Mouse (Mus musculus) adrenal gland, adult (tissue): ENCODE data around the gene Fermt3.
A peak's percentile ranks its signal among the peaks of the same experiment; 100 is the strongest.
"Not testable (repeated sequence)": the region's sequence is repeated elsewhere in the genome, so short reads cannot be mapped to it uniquely, and the experiment has no call there.

Experiments used
- DNase-seq, 2 experiments: peaks; one replicate each; pipeline ENCODE4 v3.0.0; 2022 to 2023; ENCODE audit warnings: low spot score in 1 of 2; ENCODE audit not compliant: inconsistent age in 2 of 2

Gene Fermt3

GRCm38 (mm10) chr19:7019191-7019590, at the start of gene Fermt3:
Fermt3 (minus strand) TSS chr19:7019469.
- peak; percentile 49 to 69 for DNase-seq

GRCm38 (mm10) chr19:7068136-7068535, 48.9 kb upstream of the Fermt3 start:
- DNase-seq = peak; percentile 81 to 94

- peak in 1 of 2 experiments; percentile 54 for DNase-seq
These were observed 48.2 kb upstream of the Fermt3 start for GRCm38 (mm10) chr19:7067344-7068050.

- no peak for DNase-seq
These were observed 47.6 kb upstream of the Fermt3 start for GRCm38 (mm10) chr19:7066828-7067342.

DNA sequence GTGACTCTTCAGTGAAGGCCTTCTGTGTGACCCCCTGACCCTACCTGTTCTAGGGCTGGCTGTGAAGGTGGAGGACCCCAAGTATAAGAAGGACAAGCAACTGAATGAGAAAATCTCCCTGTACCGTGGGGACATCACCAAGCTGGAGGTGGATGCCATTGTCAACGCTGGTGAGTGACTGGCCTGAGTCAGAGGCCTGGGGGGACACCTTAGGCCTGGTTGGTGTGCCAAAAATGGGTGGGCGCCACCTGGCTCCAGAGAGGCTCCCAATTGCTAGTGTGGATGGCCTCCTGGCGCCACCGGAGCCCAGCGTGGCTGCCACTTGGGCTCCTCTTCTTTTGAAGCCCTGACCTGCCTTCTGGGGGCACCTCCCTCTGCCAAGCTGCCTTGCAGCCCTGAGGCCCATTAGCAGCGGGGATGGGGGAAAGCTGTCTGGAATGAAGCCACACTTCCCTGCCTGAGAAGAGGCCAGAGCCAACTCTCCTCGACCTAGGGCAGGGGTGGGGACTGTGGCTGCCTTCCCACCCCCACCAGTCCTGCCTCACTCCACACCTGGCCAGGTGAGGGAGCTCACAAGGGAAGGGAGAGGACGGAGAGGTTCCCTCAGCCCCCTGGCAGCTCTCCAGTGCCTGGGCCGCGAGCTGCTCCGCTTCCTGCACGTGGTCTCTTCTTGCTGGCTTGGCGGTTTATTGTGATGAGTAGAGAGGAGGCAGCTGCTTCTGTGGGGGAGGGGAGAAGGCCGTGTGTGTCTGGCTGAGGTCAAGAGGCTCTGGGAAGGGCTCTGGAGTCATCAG, 47.0 kb upstream of the Fermt3 start:
- DNase-seq = peak in 1 of 2 experiments; percentile 55

DNA sequence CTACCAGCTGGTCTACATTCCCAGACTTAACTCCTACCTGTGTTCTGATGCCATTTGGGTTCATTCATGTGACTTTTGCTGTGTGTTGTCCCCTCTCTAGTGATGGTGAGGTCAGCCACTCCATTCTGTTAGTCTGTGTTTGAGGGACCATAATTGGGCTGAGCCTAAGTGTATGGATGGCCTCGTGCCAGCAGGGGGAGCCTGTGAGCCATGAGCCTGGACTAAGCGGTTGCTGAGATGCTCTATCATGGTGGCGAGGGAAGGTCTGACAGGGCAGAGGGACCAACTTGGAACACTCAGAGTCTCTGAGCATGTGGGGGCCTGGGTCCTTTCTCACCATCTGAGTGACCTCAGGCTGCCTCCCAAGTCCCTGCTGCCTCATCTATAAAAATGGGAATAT, 45.3 kb upstream of the Fermt3 start:
- peak; percentile 83 to 93 for DNase-seq

GRCm38 (mm10) chr19:7062916-7063315, 43.6 kb upstream of the Fermt3 start:
- DNase-seq = no peak

DNA sequence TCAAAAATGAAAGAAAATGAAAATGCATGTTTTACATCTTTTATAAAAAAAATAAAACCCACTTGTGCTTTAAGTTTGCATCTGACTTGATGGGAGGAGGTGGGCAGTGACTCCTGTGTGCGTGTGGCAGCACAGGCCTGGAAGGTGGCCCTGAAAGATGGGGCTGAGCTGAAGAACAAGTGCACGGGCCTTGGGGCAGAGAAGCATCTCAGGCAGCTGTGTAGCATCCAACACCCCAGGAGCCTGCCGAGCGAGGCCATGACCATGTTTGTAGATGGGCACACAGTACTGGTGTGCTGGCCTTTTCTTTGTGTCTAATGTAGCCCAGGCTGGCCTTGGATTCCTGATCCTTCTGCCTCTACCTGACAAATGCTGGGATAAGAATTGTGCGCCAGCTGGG, 42.8 kb upstream of the Fermt3 start:
- DNase-seq = no peak

- no peak for DNase-seq
These were observed 39.3 kb upstream of the Fermt3 start for GRCm38 (mm10) chr19:7058541-7058940.

DNA sequence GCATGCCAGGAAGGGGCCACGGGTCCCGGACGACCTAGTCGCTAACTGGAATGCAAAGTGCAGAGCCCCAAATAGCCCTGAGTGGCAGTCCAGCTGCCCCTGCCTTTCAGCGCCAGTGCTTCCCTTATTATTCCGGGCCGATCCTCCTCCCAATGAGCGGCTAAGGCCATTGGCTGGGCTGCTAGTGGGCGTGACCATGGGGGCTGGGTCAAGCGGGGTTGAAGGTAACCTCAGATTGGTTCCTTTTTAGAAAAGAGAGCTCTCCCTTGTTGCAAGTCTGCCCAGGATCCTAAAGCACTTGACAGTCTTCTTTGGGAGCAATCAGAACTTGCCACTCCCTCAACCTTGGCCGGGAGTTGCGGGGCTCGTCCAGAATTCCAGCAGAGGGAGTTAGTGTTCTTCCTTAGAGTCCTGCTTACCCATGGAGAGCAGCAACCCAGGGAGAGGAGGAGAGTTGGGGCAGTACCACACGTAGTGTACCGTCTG, 38.5 kb upstream of the Fermt3 start:
- peak; percentile 92 to 96 for DNase-seq

- no peak for DNase-seq
These were observed 38.0 kb upstream of the Fermt3 start for GRCm38 (mm10) chr19:7057126-7057721.

DNA sequence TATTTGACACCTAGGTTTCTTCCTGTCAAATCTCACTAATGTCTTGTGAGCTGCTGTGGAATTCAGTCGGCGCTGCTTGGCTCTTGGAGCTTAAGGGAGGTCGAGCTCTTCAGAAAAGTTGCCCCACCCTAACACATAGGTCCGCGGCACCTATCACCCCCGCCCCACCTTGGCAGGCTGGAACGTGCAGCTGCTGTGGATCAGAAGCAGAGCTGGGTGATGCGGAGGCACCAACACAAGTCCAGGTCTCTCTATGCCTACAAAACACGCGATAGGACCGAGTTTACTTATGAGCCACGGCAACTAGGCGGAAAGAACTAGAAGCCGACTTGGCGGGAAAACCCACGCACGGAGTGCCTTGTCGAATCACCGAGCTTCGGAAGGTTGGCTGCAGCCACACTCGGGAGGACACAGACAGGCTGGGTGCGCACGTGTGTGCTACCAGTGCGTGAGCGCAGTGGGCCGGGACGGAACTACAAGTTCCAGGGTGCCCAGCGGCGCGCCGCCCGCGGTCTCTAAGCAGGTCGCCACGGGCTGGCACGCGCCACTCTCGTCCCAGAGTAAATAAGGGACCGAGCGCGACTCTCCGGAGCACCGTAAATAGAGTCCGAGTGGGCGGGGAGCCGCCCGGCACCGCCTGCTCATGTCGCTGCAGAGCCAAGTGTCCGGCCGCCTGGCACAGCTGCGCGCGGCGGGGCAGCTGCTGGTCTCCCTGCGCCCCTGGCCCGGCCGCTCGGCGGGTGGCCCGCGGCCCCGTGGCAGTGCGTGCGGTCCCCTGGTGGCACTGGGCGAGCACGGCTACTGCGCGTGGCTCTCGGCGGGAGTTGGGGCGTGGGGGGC, 37.2 kb upstream of the Fermt3 start, which contains the start of gene Macrod1:
Macrod1 (plus strand) TSS at position 563 of the 840 bp plus-strand sequence.
- peak; percentile 87 to 95 for DNase-seq

DNA sequence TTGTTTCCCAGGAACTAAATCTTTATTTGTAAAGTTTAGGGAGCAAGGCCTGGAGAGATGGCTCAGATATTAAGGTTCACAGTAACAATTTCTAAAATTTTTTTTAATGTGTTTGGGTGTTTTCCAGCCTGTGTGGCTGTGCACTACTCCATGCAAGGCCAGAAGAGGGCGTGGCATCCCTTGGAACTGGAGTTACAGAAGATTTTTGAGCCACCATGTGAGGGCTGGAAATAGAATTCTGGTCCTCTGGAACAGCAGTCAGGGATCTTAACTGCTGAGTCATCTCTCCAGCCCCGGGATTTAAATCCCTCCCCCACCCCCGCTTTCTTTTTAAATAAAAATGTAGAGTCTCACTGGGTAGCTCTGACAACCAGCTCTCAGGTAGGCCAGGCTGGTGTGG, 35.9 kb upstream of the Fermt3 start:
- DNase-seq = peak in 1 of 2 experiments; percentile 62

DNA sequence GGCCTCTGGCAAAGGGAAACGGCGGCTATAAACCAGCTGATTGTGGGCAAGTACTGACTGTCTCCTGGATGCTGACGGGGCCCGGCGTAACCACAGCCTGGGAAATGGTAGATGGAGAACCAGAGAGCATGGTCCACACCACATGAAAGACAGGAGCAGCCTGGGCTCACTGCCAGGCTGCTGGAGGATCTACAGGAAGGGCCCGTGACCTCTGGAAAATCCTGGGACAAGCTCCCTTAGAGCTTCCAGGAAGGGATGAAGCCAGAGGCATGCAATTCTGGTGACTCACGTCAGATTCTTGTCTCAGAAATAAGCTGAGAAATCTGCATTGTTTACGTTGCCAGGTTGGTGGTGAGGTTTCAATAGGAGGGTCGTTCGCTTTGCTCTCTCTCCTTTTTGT, 35.5 kb upstream of the Fermt3 start:
- DNase-seq = peak; percentile 54 to 68

DNA sequence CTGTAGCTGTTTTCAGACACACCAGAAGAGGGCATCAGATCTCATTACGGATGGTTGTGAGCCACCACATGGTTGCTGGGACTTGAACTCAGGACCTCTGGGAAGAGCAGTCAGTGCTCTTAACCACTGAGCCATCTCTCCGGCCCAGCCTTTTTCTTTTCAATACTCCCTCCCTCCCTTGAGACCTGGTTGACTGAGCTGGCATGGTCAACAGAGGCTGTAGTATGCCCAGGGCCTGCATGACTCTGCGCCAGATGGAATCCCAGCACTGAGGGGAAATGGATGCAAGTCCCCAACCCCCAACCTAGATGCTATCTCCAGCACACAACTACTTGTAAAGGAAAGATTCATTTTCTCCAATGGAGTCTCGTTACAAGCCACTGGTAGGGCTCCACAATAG, 34.1 kb upstream of the Fermt3 start:
- not testable (repeated sequence) for DNase-seq

DNA sequence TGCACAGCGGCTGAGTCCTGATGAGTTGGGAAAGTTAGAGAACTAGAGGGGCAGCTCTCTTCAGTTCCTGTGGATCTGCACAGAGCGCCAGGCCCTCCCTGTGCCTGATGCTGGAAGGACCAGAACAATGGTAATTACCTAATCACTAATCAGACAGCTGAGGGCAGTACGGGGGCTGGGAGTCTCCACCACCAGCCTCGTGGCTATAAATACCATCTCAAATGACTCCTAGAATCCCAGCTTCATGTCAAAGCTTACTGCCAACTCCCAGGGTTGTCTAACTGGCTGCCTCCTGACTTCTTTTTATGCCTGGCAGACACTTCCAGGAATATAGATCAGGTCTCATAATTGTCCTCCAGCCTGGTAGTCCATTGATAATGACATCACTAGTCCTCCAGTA, 25.4 kb upstream of the Fermt3 start:
- DNase-seq = no peak

DNA sequence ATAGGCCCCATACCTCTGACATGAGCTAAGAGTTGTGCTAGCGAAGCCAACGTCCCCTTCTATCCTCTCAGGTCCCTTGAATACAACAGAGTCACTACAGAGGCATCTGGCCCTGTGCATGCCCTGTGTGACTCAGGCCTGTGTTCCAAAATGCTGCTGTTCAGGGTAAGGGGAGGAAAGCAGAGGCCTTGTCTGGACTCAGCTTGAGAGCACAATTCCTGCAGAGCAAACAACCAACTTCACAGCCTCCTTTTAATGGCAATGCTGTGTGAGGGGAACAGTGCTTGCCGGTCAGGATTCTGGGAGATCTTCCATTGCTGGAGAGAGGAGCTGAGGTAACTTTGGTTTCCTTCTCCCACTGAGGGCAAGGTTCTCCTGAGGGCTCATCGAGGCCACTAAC, 25.0 kb upstream of the Fermt3 start:
- DNase-seq = peak in 1 of 2 experiments; percentile 57

- no peak for DNase-seq
These were observed 21.9 kb upstream of the Fermt3 start for GRCm38 (mm10) chr19:7041171-7041570.

- DNase-seq = no peak
These were observed 21.4 kb upstream of the Fermt3 start for GRCm38 (mm10) chr19:7040637-7041130.
